Mouse (Mus musculus) E14TG2a.4 (cell line): Measurements from ENCODE around the gene Shroom2.

Source experiments
- CTCF ChIP-seq: conservative IDR thresholded peaks from 2 replicates; pipeline ENCODE4 v1.5.1; 2014; ENCODE audit warnings: low read length
- POU5F1 ChIP-seq: IDR thresholded peaks from 2 replicates; pipeline ENCODE4 v1.6.1; 2014; ENCODE audit warnings: low read length, borderline replicate concordance

DNA sequence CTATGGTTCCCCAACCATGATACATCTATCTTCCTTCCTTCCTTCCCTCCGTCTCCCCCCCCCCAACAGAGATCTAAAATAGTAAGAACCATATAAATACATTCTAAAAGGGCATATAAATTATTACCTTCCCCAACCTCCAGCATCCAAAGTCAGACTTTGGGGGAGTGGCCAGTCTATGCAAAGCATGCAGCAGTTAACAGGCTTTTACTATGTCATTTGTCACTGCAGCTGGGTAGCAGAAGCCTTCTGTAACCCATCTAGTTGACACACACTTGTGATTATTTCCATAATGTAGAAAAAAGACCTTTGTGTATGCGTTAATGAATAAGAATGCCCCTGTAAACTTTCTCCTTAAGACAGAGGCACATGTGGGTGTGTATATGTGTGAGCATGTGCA lies 126.6 kb downstream of the Shroom2 start:
- no peak for TF ChIP-seq CTCF
- no peak for TF ChIP-seq POU5F1
